Mouse (Mus musculus): ENCODE data around the gene Hdgf. TPM values are rescaled to one million over a fixed set of nuclear protein-coding genes. Genes with fewer than 3 reads are reported as not detected.
"Not testable (repeated sequence)": the region's sequence is repeated elsewhere in the genome, so short reads cannot be mapped to it uniquely, and the experiment has no call there.

Gene Hdgf
- total and polyA plus RNA-seq, 3 experiments, result 199 to 468 (median 215) TPM

DNA sequence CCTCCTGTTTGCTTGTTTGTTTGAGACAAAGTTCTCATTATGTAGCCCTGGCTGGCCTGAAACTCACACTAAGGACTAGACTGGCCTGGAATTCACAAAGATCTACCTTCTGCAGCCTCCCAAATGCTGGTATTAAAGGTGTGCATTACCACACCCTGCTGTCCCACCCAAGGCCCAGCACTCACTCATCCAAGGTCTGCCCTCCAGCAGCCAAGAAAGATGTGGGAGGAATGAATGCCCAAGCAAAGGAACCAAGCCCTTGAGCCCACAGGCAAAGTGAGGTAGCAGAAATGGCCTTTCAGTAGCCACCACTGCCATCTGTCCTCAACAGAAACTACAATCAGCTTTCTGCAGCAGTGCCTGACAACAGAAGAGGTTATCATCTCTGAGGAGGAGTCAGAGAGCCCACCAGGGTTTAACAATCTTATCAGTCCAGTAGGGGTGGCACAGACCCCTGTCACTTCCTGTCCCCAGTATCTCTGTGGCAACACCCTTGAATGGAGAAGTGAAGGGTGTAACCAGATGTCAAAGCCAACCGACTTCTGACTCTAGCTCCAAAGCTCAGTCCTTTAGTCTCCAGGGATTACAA is 5.0 kb upstream of the Hdgf start:
- dilution Hi-C loops (cut with MboI; ENCODE audit: extremely low pct_ligation_motif_present, extremely low pct_unique_long_range_greater_than_20kb, low sequenced_read_pairs) (no loop called here), in situ Hi-C loops (cut with MboI; ENCODE audit: low pct_ligation_motif_present, low pct_unique_long_range_greater_than_20kb, low sequenced_read_pairs) (no loop called here)
- H3K4me1 ChIP-seq (ENCODE audit: control insufficient read depth in 1 of 2, insufficient read depth in 2 of 2), result peaks cover 2 to 14% of the 10 kb centered on the region in 2 experiments
- H3K9ac ChIP-seq (ENCODE audit: insufficient read depth, low read depth), result no peak overlapping the region
- TF ChIP-seq USF2 (conservative IDR thresholded peaks at IDR 0.05; ENCODE audit: low read depth, low read length), result no peak
- TF ChIP-seq SMC3 (IDR thresholded peaks at IDR 0.05; ENCODE audit: low read depth, low read length), result no peak
- TF ChIP-seq E2F4 (IDR thresholded peaks at IDR 0.05; ENCODE audit: insufficient replicate concordance, low read depth, low read length), result no peak
- TF ChIP-seq ZNF384 (IDR thresholded peaks at IDR 0.05; ENCODE audit: low read depth, low read length), result no peak
- TF ChIP-seq BHLHE40 (IDR thresholded peaks at IDR 0.05; ENCODE audit: low read depth, low read length), result no peak
- no peak for TF ChIP-seq MAX (IDR thresholded peaks at IDR 0.05; ENCODE audit: low read length)
- no peak for TF ChIP-seq ELF1 (IDR thresholded peaks at IDR 0.05; ENCODE audit: low read depth, low read length)
- no peak for TF ChIP-seq EP300 (IDR thresholded peaks at IDR 0.05; ENCODE audit: low read length)
- no peak for TF ChIP-seq KAT2A (IDR thresholded peaks at IDR 0.05; ENCODE audit: insufficient replicate concordance, low read length)
- TF ChIP-seq POLR2AphosphoS2 (IDR thresholded peaks at IDR 0.05; ENCODE audit: low read depth, low read length), result no peak
- no peak for TF ChIP-seq MYC (IDR thresholded peaks at IDR 0.05; ENCODE audit: low read depth, low read length)
- no peak for TF ChIP-seq TBP (conservative IDR thresholded peaks at IDR 0.05; ENCODE audit: low read depth, low read length)
- TF ChIP-seq IRF4 (IDR thresholded peaks at IDR 0.05; ENCODE audit: low read depth, low read length), result no peak
- DNase-seq (ENCODE audit: extremely low read depth), result no peak
- no peaks in the 10 kb centered on the region for H3K27me3 ChIP-seq (replicated peaks)
- H3K9me3 ChIP-seq (replicated peaks; ENCODE audit: low read length), result no peaks in the 10 kb centered on the region
- H3K79me2 ChIP-seq (replicated peaks; ENCODE audit: control insufficient read depth, extremely low read depth, insufficient read depth, poor library complexity, severe bottlenecking), result no peaks in the 10 kb centered on the region
- H3K4me2 ChIP-seq (ENCODE audit: insufficient read depth, low read depth, poor library complexity, severe bottlenecking), result no peak overlapping the region
- no peak overlapping the region for H3K27ac ChIP-seq (ENCODE audit: insufficient read depth, low read depth)
- H3K36me3 ChIP-seq (replicated peaks in 1 of 2; ENCODE audit: control insufficient read depth in 1 of 2, insufficient read depth in 1 of 2, low read length in 1 of 2), result no peaks in the 10 kb centered on the region
- H3K4me3 ChIP-seq (replicated peaks in 1 of 3; ENCODE audit: low read depth in 2 of 3, low read length in 2 of 3, poor library complexity in 1 of 3), result no peak overlapping the region

DNA sequence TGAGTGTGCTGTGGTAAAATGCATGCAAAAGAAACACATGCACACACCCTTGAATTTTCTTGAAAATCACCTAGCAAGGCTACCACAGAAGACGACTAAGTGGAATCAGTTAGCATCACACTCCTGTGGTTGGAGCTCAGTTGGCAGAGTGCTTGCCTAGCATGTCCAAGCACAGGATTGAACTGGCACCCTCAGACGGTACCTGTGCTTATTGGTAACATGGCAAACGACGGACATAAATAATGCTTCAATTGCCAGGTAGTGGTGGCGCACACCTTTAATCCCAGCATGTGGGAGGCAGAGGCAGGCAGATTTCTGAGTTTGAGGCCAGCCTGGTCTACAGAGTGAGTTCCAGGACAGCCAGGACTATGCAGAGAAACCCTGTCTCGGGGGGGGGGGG is 4.2 kb upstream of the Hdgf start:
- H3K4me3 ChIP-seq (replicated peaks in 1 of 3; ENCODE audit: low read depth in 2 of 3, low read length in 2 of 3, poor library complexity in 1 of 3); dilution Hi-C loops (cut with MboI; ENCODE audit: extremely low pct_ligation_motif_present, extremely low pct_unique_long_range_greater_than_20kb, low sequenced_read_pairs); H3K36me3 ChIP-seq (replicated peaks in 1 of 2; ENCODE audit: control insufficient read depth in 1 of 2, insufficient read depth in 1 of 2, low read length in 1 of 2); H3K4me2 ChIP-seq (ENCODE audit: insufficient read depth, low read depth, poor library complexity, severe bottlenecking); in situ Hi-C loops (cut with MboI; ENCODE audit: low pct_ligation_motif_present, low pct_unique_long_range_greater_than_20kb, low sequenced_read_pairs); H3K79me2 ChIP-seq (replicated peaks; ENCODE audit: control insufficient read depth, extremely low read depth, insufficient read depth, poor library complexity, severe bottlenecking); H3K9ac ChIP-seq (ENCODE audit: insufficient read depth, low read depth); H3K27me3 ChIP-seq (replicated peaks); DNase-seq (ENCODE audit: extremely low read depth); H3K9me3 ChIP-seq (replicated peaks; ENCODE audit: low read length); H3K27ac ChIP-seq (ENCODE audit: insufficient read depth, low read depth): not testable (repeated sequence)
- peaks cover 2 to 14% of the 10 kb centered on the region in 2 experiments for H3K4me1 ChIP-seq (ENCODE audit: control insufficient read depth in 1 of 2, insufficient read depth in 2 of 2)

DNA sequence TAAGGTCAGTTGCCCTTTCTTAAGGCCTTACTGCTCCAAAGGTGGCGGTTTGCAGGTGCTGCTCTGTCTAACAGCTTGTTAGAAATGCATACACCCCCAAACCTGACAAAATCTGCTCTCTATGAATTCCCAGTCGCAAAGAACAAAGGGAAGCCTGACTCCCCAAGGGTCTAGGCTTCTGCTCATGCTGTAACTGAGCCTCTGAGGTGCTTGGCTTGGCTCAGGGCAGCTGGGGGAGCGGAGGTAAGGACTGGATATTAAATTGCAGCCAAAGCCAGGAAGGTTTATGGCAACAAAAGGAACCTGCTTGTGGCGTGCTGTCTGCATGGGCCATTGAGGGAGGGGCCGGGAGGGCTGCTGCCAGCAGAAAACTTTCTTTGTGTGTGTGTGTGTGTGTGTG is 2.3 kb upstream of the Hdgf start:
- H3K4me1 ChIP-seq (ENCODE audit: control insufficient read depth in 1 of 2, insufficient read depth in 2 of 2), result peaks cover 3 to 24% of the 10 kb centered on the region in 2 experiments
- H3K4me2 ChIP-seq (ENCODE audit: insufficient read depth, low read depth, poor library complexity, severe bottlenecking), result no peak overlapping the region
- no peaks in the 10 kb centered on the region for H3K36me3 ChIP-seq (replicated peaks in 1 of 2; ENCODE audit: control insufficient read depth in 1 of 2, insufficient read depth in 1 of 2, low read length in 1 of 2)
- no peak overlapping the region for H3K9ac ChIP-seq (ENCODE audit: insufficient read depth, low read depth)
- no peak overlapping the region for H3K27ac ChIP-seq (ENCODE audit: insufficient read depth, low read depth)
- no peaks in the 10 kb centered on the region for H3K9me3 ChIP-seq (replicated peaks; ENCODE audit: low read length)
- TF ChIP-seq UBTF (IDR thresholded peaks at IDR 0.05; ENCODE audit: low read depth, low read length), result no peak
- TF ChIP-seq JUN (IDR thresholded peaks at IDR 0.05; ENCODE audit: insufficient read depth, low read depth, low read length), result no peak
- no peak for TF ChIP-seq TCF12 (IDR thresholded peaks at IDR 0.05; ENCODE audit: low read depth, low read length)
- no peak for TF ChIP-seq RCOR1 (conservative IDR thresholded peaks at IDR 0.05; ENCODE audit: low read depth, low read length)
- no peak for TF ChIP-seq MAX (IDR thresholded peaks at IDR 0.05; ENCODE audit: low read length)
- DNase-seq (ENCODE audit: extremely low read depth), result no peak
- dilution Hi-C loops (cut with MboI; ENCODE audit: extremely low pct_ligation_motif_present, extremely low pct_unique_long_range_greater_than_20kb, low sequenced_read_pairs) (no loop called here), in situ Hi-C loops (cut with MboI; ENCODE audit: low pct_ligation_motif_present, low pct_unique_long_range_greater_than_20kb, low sequenced_read_pairs) (no loop called here)
- H3K79me2 ChIP-seq (replicated peaks; ENCODE audit: control insufficient read depth, extremely low read depth, insufficient read depth, poor library complexity, severe bottlenecking), result peaks cover 25% of the 10 kb centered on the region
- no peaks in the 10 kb centered on the region for H3K27me3 ChIP-seq (replicated peaks)
- no peak overlapping the region for H3K4me3 ChIP-seq (replicated peaks in 1 of 3; ENCODE audit: low read depth in 2 of 3, low read length in 2 of 3, poor library complexity in 1 of 3)

Measured in CH12.LX (cell line).